Mouse (Mus musculus): ENCODE data around the gene Spi1.
"Not testable (repeated sequence)": the region's sequence is repeated elsewhere in the genome, so short reads cannot be mapped to it uniquely, and the experiment has no call there.

The Spi1 gene

GRCm38 (mm10) chr2:91081775-91082695, at the start of gene Spi1:
Spi1 (plus strand) TSS chr2:91082390.
- DNase-seq (ENCODE audit: low spot score) = no peak

- peak; percentile 12 for DNase-seq (ENCODE audit: low spot score)
Observed at GRCm38 (mm10) chr2:91033000-91033399, 49.2 kb upstream of the Spi1 start.

- no peak for DNase-seq (ENCODE audit: low spot score)
Observed at GRCm38 (mm10) chr2:91035385-91035784, 46.8 kb upstream of the Spi1 start, which contains the start of gene Rapsn. Rapsn (plus strand) TSS chr2:91035620.

GRCm38 (mm10) chr2:91041786-91042185, 40.4 kb upstream of the Spi1 start:
- no peak for DNase-seq (ENCODE audit: low spot score)

- DNase-seq (ENCODE audit: low spot score) = peak; percentile 74
Observed at GRCm38 (mm10) chr2:91042651-91043398, 39.4 kb upstream of the Spi1 start.

- no peak for DNase-seq (ENCODE audit: low spot score)
Observed at GRCm38 (mm10) chr2:91044727-91045126, 37.5 kb upstream of the Spi1 start.

- DNase-seq (ENCODE audit: low spot score) = not testable (repeated sequence)
Observed at GRCm38 (mm10) chr2:91045805-91046204, 36.4 kb upstream of the Spi1 start.

- DNase-seq (ENCODE audit: low spot score) = no peak
Observed at GRCm38 (mm10) chr2:91047359-91047758, 34.8 kb upstream of the Spi1 start.

- DNase-seq (ENCODE audit: low spot score) = no peak
Observed at GRCm38 (mm10) chr2:91051917-91052316, 30.3 kb upstream of the Spi1 start.

- peak; percentile 12 for DNase-seq (ENCODE audit: low spot score)
Observed at GRCm38 (mm10) chr2:91052752-91053151, 29.4 kb upstream of the Spi1 start.

GRCm38 (mm10) chr2:91053181-91053933, 28.8 kb upstream of the Spi1 start:
- no peak for DNase-seq (ENCODE audit: low spot score)

- DNase-seq (ENCODE audit: low spot score) = peak; percentile 92
Observed at GRCm38 (mm10) chr2:91053934-91054382, 28.2 kb upstream of the Spi1 start, which contains the start of gene Psmc3. Psmc3 (plus strand) TSS chr2:91054009.

- no peak for DNase-seq (ENCODE audit: low spot score)
Observed at GRCm38 (mm10) chr2:91058435-91058834, 23.8 kb upstream of the Spi1 start.

- no peak for DNase-seq (ENCODE audit: low spot score)
Observed at GRCm38 (mm10) chr2:91059376-91059775, 22.8 kb upstream of the Spi1 start.

GRCm38 (mm10) chr2:91060544-91061355, 21.4 kb upstream of the Spi1 start:
- no peak for DNase-seq (ENCODE audit: low spot score)

GRCm38 (mm10) chr2:91061849-91062481, 20.2 kb upstream of the Spi1 start:
- no peak for DNase-seq (ENCODE audit: low spot score)

- DNase-seq (ENCODE audit: low spot score) = no peak
Observed at GRCm38 (mm10) chr2:91062779-91063606, 19.2 kb upstream of the Spi1 start.

GRCm38 (mm10) chr2:91064211-91064610, 18.0 kb upstream of the Spi1 start:
- DNase-seq (ENCODE audit: low spot score) = no peak

GRCm38 (mm10) chr2:91065544-91065943, 16.6 kb upstream of the Spi1 start:
- DNase-seq (ENCODE audit: low spot score) = peak; percentile 45

- DNase-seq (ENCODE audit: low spot score) = no peak
Observed at GRCm38 (mm10) chr2:91066455-91066854, 15.7 kb upstream of the Spi1 start.

Data from T-cell, adult 2 months (primary cell).